Mouse (Mus musculus) G1E (cell line): Measurements from ENCODE around the gene Napa.

ENCODE experiments used
- CTCF ChIP-seq: IDR thresholded peaks from 2 replicates; pipeline ENCODE4 v1.5.1; 2012; ENCODE audit warnings: low read depth, low read length, inconsistent platforms, mixed read lengths
- TAL1 ChIP-seq: conservative IDR thresholded peaks from 2 replicates; pipeline ENCODE4 v1.6.1; 2012; ENCODE audit warnings: low read depth, low read length, inconsistent platforms, mixed read lengths

GRCm38 (mm10) chr7:16155132-16155872, 57.0 kb downstream of the Napa start:
- TF ChIP-seq CTCF (no peak), TAL1 (no peak)
